Mouse (Mus musculus) ES-Bruce4 (cell line): ENCODE measurements around the gene Defb19. TPM values are rescaled to one million over a fixed set of nuclear protein-coding genes. Genes with fewer than 3 reads are reported as not detected.

Source experiments
- H3K27ac ChIP-seq: 2 replicates; pipeline ENCODE4 v1.5.1; 2012; ENCODE audit warnings: low read length, inconsistent platforms; ENCODE audit not compliant: insufficient read depth
- H3K27me3 ChIP-seq: 2 replicates; pipeline ENCODE4 v1.6.1; 2012; ENCODE audit warnings: mild to moderate bottlenecking, low read length, inconsistent platforms; ENCODE audit not compliant: control insufficient read depth, poor library complexity, insufficient read depth, severe bottlenecking
- H3K36me3 ChIP-seq: 2 replicates; pipeline ENCODE4 v1.6.1; 2012; ENCODE audit warnings: inconsistent platforms, mild to moderate bottlenecking, low read length, moderate library complexity; ENCODE audit not compliant: control insufficient read depth, poor library complexity, insufficient read depth, severe bottlenecking
- H3K4me1 ChIP-seq: one replicate; pipeline ENCODE4 v1.8.1; 2011; ENCODE audit warnings: low read length; ENCODE audit not compliant: control insufficient read depth, insufficient read depth
- H3K4me3 ChIP-seq: 2 replicates; pipeline ENCODE4 v1.5.1; 2011; ENCODE audit warnings: low read depth, mild to moderate bottlenecking, low read length
- H3K9ac ChIP-seq: 2 replicates; pipeline ENCODE4 v1.6.1; 2012; ENCODE audit warnings: low read depth, mild to moderate bottlenecking, inconsistent platforms; ENCODE audit not compliant: poor library complexity, severe bottlenecking
- H3K9me3 ChIP-seq: replicated peaks from 2 replicates; pipeline ENCODE4 v1.6.1; 2012; ENCODE audit warnings: mild to moderate bottlenecking, low read length, inconsistent platforms; ENCODE audit not compliant: control insufficient read depth, poor library complexity, insufficient read depth, severe bottlenecking
- CTCF ChIP-seq: IDR thresholded peaks from one replicate; pipeline ENCODE4 v1.8.1; 2011; ENCODE audit warnings: low read depth, low read length
- EP300 ChIP-seq: IDR thresholded peaks from 2 replicates; pipeline ENCODE4 v1.6.1; 2011; ENCODE audit warnings: low read depth, low read length; ENCODE audit not compliant: insufficient read depth
- POLR2A ChIP-seq: IDR thresholded peaks from one replicate; pipeline ENCODE4 v1.8.1; 2011; ENCODE audit warnings: low read length; ENCODE audit not compliant: insufficient read depth
- polyA plus RNA-seq: library from polyadenylated mRNA; stranded (reverse); fragments of >200 nt; gene quantifications from 2 replicates; pipeline ENCODE4 v1.2.4, GENCODE M21; 2011; ENCODE audit warnings: low read depth; ENCODE audit not compliant: missing spikeins, insufficient read depth, insufficient read length

The Defb19 gene
- polyA plus RNA-seq, 1 experiment = not detected

GRCm38 (mm10) chr2:152624566-152624965 is 44.5 kb upstream of the Defb19 start:
- TF ChIP-seq CTCF (no peak), EP300 (no peak), POLR2A (no peak)
- Histone ChIP-seq H3K9me3 (no peaks in the 10 kb centered on the region), H3K9ac (no peak overlapping the region), H3K4me3 (no peak overlapping the region), H3K27me3 (0 out of 2 replicates have a peak, but pooled peaks cover 3% of the 10 kb centered on the region), H3K36me3 (no peaks in the 10 kb centered on the region), H3K4me1 (no peaks in the 10 kb centered on the region), H3K27ac (no peak overlapping the region)

GRCm38 (mm10) chr2:152622953-152623352 is 42.8 kb upstream of the Defb19 start, which contains the start of gene Defb25:
Gene Defb25 (minus strand): TSS chr2:152623053.
- Histone ChIP-seq H3K36me3 (no peaks in the 10 kb centered on the region), H3K27me3 (no peaks in the 10 kb centered on the region), H3K9me3 (no peaks in the 10 kb centered on the region), H3K27ac (no peak within 1 kb of the TSS), H3K4me1 (no peaks in the 10 kb centered on the region), H3K9ac (no peak within 1 kb of the TSS), H3K4me3 (no peak within 1 kb of the TSS)
- no peak for TF ChIP-seq EP300
- no peak for TF ChIP-seq POLR2A
- TF ChIP-seq CTCF = no peak

- no peaks in the 10 kb centered on the region for H3K9me3 ChIP-seq
These were observed 42.0 kb upstream of the Defb19 start for GRCm38 (mm10) chr2:152622151-152622550.

GRCm38 (mm10) chr2:152620367-152621134 is 40.4 kb upstream of the Defb19 start:
- H3K27ac ChIP-seq = no peak overlapping the region
- H3K9ac ChIP-seq = no peak overlapping the region
- no peak for TF ChIP-seq POLR2A
- TF ChIP-seq EP300 = no peak
- no peak for TF ChIP-seq CTCF
- no peaks in the 10 kb centered on the region for H3K36me3 ChIP-seq
- no peaks in the 10 kb centered on the region for H3K9me3 ChIP-seq
- no peaks in the 10 kb centered on the region for H3K4me1 ChIP-seq
- no peak overlapping the region for H3K4me3 ChIP-seq
- no peaks in the 10 kb centered on the region for H3K27me3 ChIP-seq

More at GRCm38 (mm10) chr2:152622151-152622550, 42.0 kb upstream of the Defb19 start:
- Histone ChIP-seq H3K9ac (no peak overlapping the region), H3K27me3 (no peaks in the 10 kb centered on the region), H3K36me3 (no peaks in the 10 kb centered on the region), H3K27ac (no peak overlapping the region), H3K4me3 (no peak overlapping the region), H3K4me1 (no peaks in the 10 kb centered on the region)
- no peak for TF ChIP-seq POLR2A
- no peak for TF ChIP-seq CTCF
- TF ChIP-seq EP300 = no peak

GRCm38 (mm10) chr2:152617374-152617773 is 37.3 kb upstream of the Defb19 start:
- Histone ChIP-seq H3K9ac (no peak overlapping the region), H3K36me3 (no peaks in the 10 kb centered on the region), H3K9me3 (no peaks in the 10 kb centered on the region), H3K27ac (no peak overlapping the region), H3K27me3 (no peaks in the 10 kb centered on the region), H3K4me1 (no peaks in the 10 kb centered on the region), H3K4me3 (no peak overlapping the region)
- TF ChIP-seq CTCF = peak; percentile 61
- no peak for TF ChIP-seq POLR2A

- no peaks in the 10 kb centered on the region for H3K36me3 ChIP-seq
- H3K4me3 ChIP-seq = no peak overlapping the region
- H3K27ac ChIP-seq = no peak overlapping the region
- no peaks in the 10 kb centered on the region for H3K27me3 ChIP-seq
- H3K9me3 ChIP-seq = no peaks in the 10 kb centered on the region
- TF ChIP-seq CTCF = no peak
- TF ChIP-seq POLR2A = no peak
- TF ChIP-seq EP300 = no peak
- no peaks in the 10 kb centered on the region for H3K4me1 ChIP-seq
- H3K9ac ChIP-seq = no peak overlapping the region
These were observed 36.4 kb upstream of the Defb19 start for GRCm38 (mm10) chr2:152616470-152616869.
